Mouse (Mus musculus) hindbrain, embryonic 14.5 days (tissue): ENCODE data around the gene Prdx6. TPM values are rescaled to one million over a fixed set of nuclear protein-coding genes. Genes with fewer than 3 reads are reported as not detected.

Experiments
- ATAC-seq: fragments of 200-750 bp; cut with Nextera tagmentation; 2 replicates; pipeline ENCODE4 v1.8.0; 2017; ENCODE audit warnings: moderate number of reproducible peaks, mild to moderate bottlenecking, moderate TSS enrichment, moderate library complexity; ENCODE audit not compliant: low FRiP score
- DNase-seq: peaks from one replicate; pipeline ENCODE4 v3.0.0-alpha.2; 2015; ENCODE audit warnings: low spot score
- H3K27ac ChIP-seq: fragments of 300-500 bp; sonication (generic); 2 replicates; pipeline ENCODE4 v1.5.1; 2014; ENCODE audit warnings: mild to moderate bottlenecking, moderate library complexity
- H3K27me3 ChIP-seq: fragments of 300-500 bp; sonication (generic); 2 replicates; pipeline ENCODE4 v1.6.1; 2014; ENCODE audit warnings: mild to moderate bottlenecking, low read length, mixed read lengths; ENCODE audit not compliant: control insufficient read depth, insufficient read depth
- H3K36me3 ChIP-seq: fragments of 300-500 bp; sonication (generic); replicated peaks from 2 replicates; pipeline ENCODE4 v1.6.1; 2014; ENCODE audit not compliant: control insufficient read depth, insufficient read depth
- H3K4me1 ChIP-seq: fragments of 300-500 bp; sonication (generic); replicated peaks from 2 replicates; pipeline ENCODE4 v1.6.1; 2014; ENCODE audit warnings: antibody characterized with exemption, low read length, mixed read lengths; ENCODE audit not compliant: control insufficient read depth, insufficient read depth
- H3K4me2 ChIP-seq: fragments of 300-500 bp; sonication (generic); replicated peaks from 2 replicates; pipeline ENCODE4 v1.6.1; 2014; ENCODE audit warnings: mild to moderate bottlenecking, moderate library complexity
- H3K4me3 ChIP-seq: fragments of 300-500 bp; sonication (generic); replicated peaks from 2 replicates; pipeline ENCODE4 v1.5.1; 2014; ENCODE audit warnings: mild to moderate bottlenecking, low read length
- H3K9ac ChIP-seq: fragments of 300-500 bp; sonication (generic); 2 replicates; pipeline ENCODE4 v1.6.1; 2014
- H3K9me3 ChIP-seq: fragments of 300-500 bp; sonication (generic); 2 replicates; pipeline ENCODE4 v1.6.1; 2016; ENCODE audit warnings: low read length; ENCODE audit not compliant: control insufficient read depth
- WGBS: fragments of 180-500 bp; shearing (Covaris S2); extraction: QIAGEN DNeasy Blood & Tissue Kit; methylation state at CpG from one replicate; pipeline ENCODE4 v1.1.7; 2014; 5-methylcytosine and 5-hydroxymethylcytosine counted together
- polyA plus RNA-seq: library from polyadenylated mRNA; unstranded; fragments of >200 nt; fragmentation: Nextera tagmentation; extraction: Ambion mirVana; gene quantifications from 2 replicates; pipeline ENCODE4 v1.2.1, GENCODE M21; 2014

Prdx6 gene
- polyA plus RNA-seq, 1 experiment from 2014 or later = 199 TPM

GRCm38 (mm10) chr1:161195541-161196351 is 55.3 kb downstream of the Prdx6 start:
- ATAC-seq = peak; percentile 96
- WGBS = under 1% methylated on average over 16 of the region's 16 CpGs
- Histone ChIP-seq H3K4me1 (no peaks in the 10 kb centered on the region; the same call in 1 of the 2 replicates), H3K36me3 (no peaks in the 10 kb centered on the region), H3K9ac (peak overlapping the region; percentile 47), H3K27ac (peak overlapping the region; percentile 65), H3K4me2 (peak overlapping the region; percentile 73), H3K27me3 (no peaks in the 10 kb centered on the region), H3K4me3 (peak overlapping the region; percentile 37), H3K9me3 (no peaks in the 10 kb centered on the region)
- peak; percentile 93 for DNase-seq

GRCm38 (mm10) chr1:161190253-161190910 is 60.6 kb downstream of the Prdx6 start:
- Histone ChIP-seq H3K27me3 (no peaks in the 10 kb centered on the region), H3K36me3 (no peaks in the 10 kb centered on the region), H3K4me2 (no peak overlapping the region), H3K9me3 (0 out of 2 replicates have a peak, but pooled peaks cover 8% of the 10 kb centered on the region), H3K9ac (no peak overlapping the region), H3K27ac (no peak overlapping the region), H3K4me1 (no peaks in the 10 kb centered on the region; the same call in 1 of the 2 replicates), H3K4me3 (no peak overlapping the region)
- DNase-seq = no peak
- WGBS = 81% methylated on average over 9 of the region's 9 CpGs
- ATAC-seq = no peak

Other genes starting within 250 kb of the Prdx6 start
- gene Zbtb37, start 216.4 kb downstream of the Prdx6 start, polyA plus RNA-seq = 16.3 and 18.6 TPM in 2 replicates
- 28.3 and 30.8 TPM in 2 replicates for gene Dars2, start 180.6 kb downstream of the Prdx6 start, polyA plus RNA-seq
- 9.4 and 10.8 TPM in 2 replicates for gene Cenpl, start 180.5 kb downstream of the Prdx6 start, polyA plus RNA-seq
- 20.3 and 23.2 TPM in 2 replicates for gene Klhl20, start 119.7 kb downstream of the Prdx6 start, polyA plus RNA-seq
- gene Ankrd45, start 108.5 kb downstream of the Prdx6 start, polyA plus RNA-seq = 25.1 and 29.8 TPM in 2 replicates
- gene Tex50, start 91.9 kb downstream of the Prdx6 start, polyA plus RNA-seq = 0.59 and 0.66 TPM in 2 replicates
- 0.11 TPM in 1 of 2 replicates, not detected in the other for gene Tnfsf4, start 144.2 kb upstream of the Prdx6 start, polyA plus RNA-seq
- 0.19 TPM in 1 of 2 replicates, not detected in the other for gene Tnfsf18, start 243.4 kb upstream of the Prdx6 start, polyA plus RNA-seq